Mouse (Mus musculus): ENCODE results near the gene Mdm2. TPM values are rescaled to one million over a fixed set of nuclear protein-coding genes. Genes with fewer than 3 reads are reported as not detected.

Gene Mdm2
- polyA plus RNA-seq, 1 experiment from 2014 or later: 63.5 TPM

DNA sequence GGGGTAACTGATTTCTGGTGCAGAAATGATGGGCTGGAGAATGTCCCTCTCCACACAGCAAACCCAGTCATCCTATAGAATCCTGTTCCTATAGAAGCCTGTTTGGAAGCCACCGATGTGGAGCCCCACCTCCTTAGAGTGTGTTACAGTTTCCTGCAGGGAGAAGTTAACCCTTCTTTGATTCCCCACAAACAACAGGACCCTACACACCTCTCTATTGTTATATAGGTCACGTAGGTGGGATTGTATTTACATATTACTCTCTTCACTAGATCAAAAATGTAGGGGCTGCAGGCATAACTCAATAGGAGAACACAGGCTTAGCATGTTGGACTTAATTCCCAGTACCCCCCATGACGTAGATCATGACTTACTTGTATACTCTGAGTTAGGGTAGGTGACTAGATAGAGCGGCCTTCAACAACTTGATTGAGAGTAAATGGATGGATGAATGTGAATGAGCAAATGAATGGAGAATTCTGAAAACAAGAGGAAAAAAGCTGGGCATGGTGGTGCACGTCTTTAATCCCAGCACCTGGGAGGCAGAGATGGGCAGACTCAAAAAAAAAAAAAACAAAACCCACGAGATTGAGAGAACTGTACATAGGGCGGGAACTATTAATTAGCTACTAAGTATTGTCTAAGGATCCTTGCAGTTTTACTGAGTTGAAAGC, 53.4 kb downstream of the Mdm2 start:
- Histone ChIP-seq H3K9ac (replicated peaks) (no peak overlapping the region), H3K27me3 (no peaks in the 10 kb centered on the region), H3K27ac (replicated peaks) (no peak overlapping the region), H3K9me3 (no peaks in the 10 kb centered on the region), H3K4me3 (no peak overlapping the region), H3K4me1 (no peaks in the 10 kb centered on the region), H3K4me2 (replicated peaks) (no peak overlapping the region), H3K36me3 (no peaks in the 10 kb centered on the region)
- no peak for ATAC-seq (replicated peaks)
- WGBS: 73% methylated on average over 7 of the region's 7 CpGs

- H3K27me3 ChIP-seq: no peaks in the 10 kb centered on the region
- no peak overlapping the region for H3K9ac ChIP-seq (replicated peaks)
- no peak overlapping the region for H3K4me3 ChIP-seq
- no peaks in the 10 kb centered on the region for H3K9me3 ChIP-seq
- H3K4me1 ChIP-seq: no peaks in the 10 kb centered on the region
- no peak overlapping the region for H3K4me2 ChIP-seq (replicated peaks)
- no peak overlapping the region for H3K27ac ChIP-seq (replicated peaks)
- 84% methylated on average over 6 of the region's 6 CpGs for WGBS
- no peaks in the 10 kb centered on the region for H3K36me3 ChIP-seq
- ATAC-seq (replicated peaks): no peak
These were observed 53.9 kb downstream of the Mdm2 start for GRCm38 (mm10) chr10:117656662-117656962.

DNA sequence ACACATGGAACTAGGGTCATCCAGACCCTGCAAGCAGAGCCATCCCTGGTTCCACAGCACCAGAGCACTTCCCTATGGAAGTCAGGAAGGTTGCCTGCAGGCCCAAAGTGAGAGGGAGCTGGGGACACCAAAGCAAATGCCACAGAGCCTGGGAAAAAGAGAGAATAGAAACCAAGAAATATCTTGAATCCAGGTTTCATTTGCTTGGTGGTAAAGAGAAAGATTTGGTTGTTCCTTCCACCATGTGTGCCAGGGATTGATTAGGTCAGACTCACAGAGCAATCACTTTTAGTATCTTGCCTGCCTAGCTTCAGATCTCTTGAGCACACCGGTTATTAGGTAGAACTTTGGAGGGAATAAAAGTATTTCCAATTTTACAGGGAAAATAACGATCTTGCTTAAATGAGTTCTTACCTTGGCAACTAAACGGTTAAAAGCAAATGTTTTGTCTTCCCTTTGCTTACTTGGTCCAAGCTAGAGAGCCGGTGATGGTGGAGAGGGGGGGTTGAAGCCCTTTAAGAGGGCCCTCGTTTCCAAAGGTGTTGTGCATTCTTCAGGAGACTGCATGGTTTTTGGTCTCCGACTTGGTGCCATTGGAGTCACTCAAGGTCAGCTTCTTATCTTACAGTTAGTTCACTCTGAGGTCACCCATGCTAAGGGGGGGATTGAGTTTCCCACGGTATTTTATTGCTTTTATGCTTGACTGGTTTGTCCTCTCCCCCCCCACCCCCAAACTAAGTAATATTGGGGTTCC, 54.5 kb downstream of the Mdm2 start:
- ATAC-seq (replicated peaks): no peak
- H3K9me3 ChIP-seq: no peaks in the 10 kb centered on the region
- whole genome bisulfite sequencing: 56% methylated on average over 7 of the region's 7 CpGs
- H3K4me2 ChIP-seq (replicated peaks): no peak overlapping the region
- no peak overlapping the region for H3K9ac ChIP-seq (replicated peaks)
- no peak overlapping the region for H3K27ac ChIP-seq (replicated peaks)
- no peaks in the 10 kb centered on the region for H3K36me3 ChIP-seq
- H3K27me3 ChIP-seq: no peaks in the 10 kb centered on the region
- no peaks in the 10 kb centered on the region for H3K4me1 ChIP-seq
- no peak overlapping the region for H3K4me3 ChIP-seq

GRCm38 (mm10) chr10:117655460-117655859, 55.1 kb downstream of the Mdm2 start:
- no peaks in the 10 kb centered on the region for H3K36me3 ChIP-seq
- H3K4me2 ChIP-seq (replicated peaks): no peak overlapping the region
- no peak overlapping the region for H3K4me3 ChIP-seq
- H3K9me3 ChIP-seq: no peaks in the 10 kb centered on the region
- H3K27me3 ChIP-seq: no peaks in the 10 kb centered on the region
- no peaks in the 10 kb centered on the region for H3K4me1 ChIP-seq
- 86% methylated on average over 9 of the region's 9 CpGs for WGBS
- H3K9ac ChIP-seq (replicated peaks): no peak overlapping the region
- H3K27ac ChIP-seq (replicated peaks): no peak overlapping the region
- no peak for ATAC-seq (replicated peaks)

GRCm38 (mm10) chr10:117654576-117655123, 55.9 kb downstream of the Mdm2 start:
- no peak for ATAC-seq (replicated peaks)
- Histone ChIP-seq H3K4me2 (replicated peaks) (no peak overlapping the region), H3K9ac (replicated peaks) (no peak overlapping the region), H3K9me3 (no peaks in the 10 kb centered on the region), H3K4me3 (no peak overlapping the region), H3K4me1 (no peaks in the 10 kb centered on the region), H3K27me3 (no peaks in the 10 kb centered on the region), H3K27ac (replicated peaks) (no peak overlapping the region), H3K36me3 (no peaks in the 10 kb centered on the region)
- WGBS: 78% methylated on average over 3 of the region's 3 CpGs

DNA sequence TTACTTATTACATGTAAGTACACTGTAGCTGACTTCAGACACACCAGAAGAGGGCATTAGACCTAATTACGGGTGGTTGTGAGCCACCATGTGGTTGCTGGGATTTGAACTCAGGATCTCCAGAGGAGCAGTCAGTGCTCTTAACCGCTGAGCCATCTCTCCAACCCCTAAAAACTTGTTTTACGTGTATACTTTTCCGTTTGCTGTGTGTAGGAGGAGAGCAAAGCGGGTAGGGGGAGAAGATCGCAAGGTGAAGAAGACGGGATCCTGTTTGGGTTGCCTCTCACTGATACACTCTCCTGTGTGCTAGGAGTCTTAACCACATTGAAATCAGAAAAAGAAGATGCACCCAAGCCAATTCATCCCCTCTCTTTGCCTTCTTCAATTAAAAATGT, 56.8 kb downstream of the Mdm2 start:
- Histone ChIP-seq H3K4me3 (no peak overlapping the region), H3K36me3 (no peaks in the 10 kb centered on the region), H3K4me1 (no peaks in the 10 kb centered on the region), H3K27ac (replicated peaks) (no peak overlapping the region), H3K27me3 (no peaks in the 10 kb centered on the region), H3K9ac (replicated peaks) (no peak overlapping the region), H3K4me2 (replicated peaks) (no peak overlapping the region), H3K9me3 (no peaks in the 10 kb centered on the region)
- 93% methylated on average over 7 of the region's 7 CpGs for WGBS
- ATAC-seq (replicated peaks): no peak

DNA sequence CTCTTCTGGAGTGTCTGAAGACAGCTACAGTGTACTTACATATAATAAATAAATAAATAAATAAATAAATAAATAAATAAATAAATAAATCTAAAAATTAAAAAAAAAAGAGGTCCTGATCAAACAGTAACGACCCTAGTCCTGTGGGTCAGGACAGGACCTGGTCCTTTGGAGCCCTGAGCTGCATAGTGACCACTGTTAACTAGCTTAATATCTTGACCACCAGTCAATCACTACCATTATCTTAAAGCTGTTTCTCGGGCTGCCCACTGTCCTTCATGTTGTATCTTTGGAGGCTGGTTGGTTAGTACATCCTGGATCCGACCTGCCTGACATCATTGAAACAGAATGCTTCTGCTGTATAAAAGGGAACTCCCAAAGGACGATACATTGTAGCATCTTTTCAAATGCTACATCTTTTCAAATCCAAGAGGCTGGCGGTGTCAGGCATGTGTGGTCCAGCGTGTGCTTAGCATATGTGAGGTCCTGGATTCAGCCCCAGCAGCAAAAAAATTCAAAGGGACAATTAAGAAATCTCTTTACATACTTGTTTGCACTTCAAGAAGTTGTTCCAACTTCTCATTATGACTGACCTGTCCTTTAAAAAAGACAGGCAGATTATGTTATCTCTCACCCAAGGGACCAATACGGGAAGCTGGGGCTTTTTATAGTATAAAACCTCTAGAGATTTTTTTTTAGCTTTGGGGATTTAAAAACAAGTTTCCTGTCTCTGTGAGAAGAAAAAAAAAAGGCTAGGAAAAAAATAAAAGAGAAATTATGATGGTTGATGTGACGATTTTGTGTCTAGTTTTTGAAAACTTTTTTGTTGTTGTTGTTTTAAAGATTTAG, 57.4 kb downstream of the Mdm2 start:
- Histone ChIP-seq H3K4me1 (no peaks in the 10 kb centered on the region), H3K9ac (replicated peaks) (no peak overlapping the region), H3K27ac (replicated peaks) (no peak overlapping the region), H3K9me3 (no peaks in the 10 kb centered on the region), H3K4me2 (replicated peaks) (no peak overlapping the region), H3K36me3 (no peaks in the 10 kb centered on the region), H3K4me3 (no peak overlapping the region), H3K27me3 (no peaks in the 10 kb centered on the region)
- 80% methylated on average over 8 of the region's 8 CpGs for WGBS
- no peak for ATAC-seq (replicated peaks)

DNA sequence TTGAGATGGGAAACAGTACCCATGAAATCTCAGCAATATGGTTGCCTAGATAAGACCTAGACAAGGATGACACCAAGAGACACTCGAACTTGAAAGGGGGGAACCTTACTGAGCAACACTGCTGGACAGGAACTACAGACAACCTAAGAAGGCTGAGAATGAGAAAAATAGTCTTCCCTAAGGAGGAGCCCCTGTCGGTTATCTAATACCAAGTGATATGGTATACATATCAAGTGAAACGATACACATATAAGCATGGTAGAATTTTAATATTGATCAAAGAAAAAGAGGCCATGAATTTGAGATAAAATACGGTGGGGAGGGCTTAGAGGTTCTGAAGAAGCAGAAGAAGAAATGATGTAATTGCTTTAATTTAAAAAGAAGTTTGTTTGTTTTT, 58.2 kb downstream of the Mdm2 start:
- Histone ChIP-seq H3K27me3 (no peaks in the 10 kb centered on the region), H3K9me3 (no peaks in the 10 kb centered on the region), H3K36me3 (no peaks in the 10 kb centered on the region), H3K4me3 (no peak overlapping the region), H3K4me2 (replicated peaks) (no peak overlapping the region), H3K4me1 (peaks cover 7% of the 10 kb centered on the region), H3K27ac (replicated peaks) (no peak overlapping the region), H3K9ac (replicated peaks) (no peak overlapping the region)
- ATAC-seq (replicated peaks): no peak
- 89% methylated on average over 4 of the region's 4 CpGs for WGBS

DNA sequence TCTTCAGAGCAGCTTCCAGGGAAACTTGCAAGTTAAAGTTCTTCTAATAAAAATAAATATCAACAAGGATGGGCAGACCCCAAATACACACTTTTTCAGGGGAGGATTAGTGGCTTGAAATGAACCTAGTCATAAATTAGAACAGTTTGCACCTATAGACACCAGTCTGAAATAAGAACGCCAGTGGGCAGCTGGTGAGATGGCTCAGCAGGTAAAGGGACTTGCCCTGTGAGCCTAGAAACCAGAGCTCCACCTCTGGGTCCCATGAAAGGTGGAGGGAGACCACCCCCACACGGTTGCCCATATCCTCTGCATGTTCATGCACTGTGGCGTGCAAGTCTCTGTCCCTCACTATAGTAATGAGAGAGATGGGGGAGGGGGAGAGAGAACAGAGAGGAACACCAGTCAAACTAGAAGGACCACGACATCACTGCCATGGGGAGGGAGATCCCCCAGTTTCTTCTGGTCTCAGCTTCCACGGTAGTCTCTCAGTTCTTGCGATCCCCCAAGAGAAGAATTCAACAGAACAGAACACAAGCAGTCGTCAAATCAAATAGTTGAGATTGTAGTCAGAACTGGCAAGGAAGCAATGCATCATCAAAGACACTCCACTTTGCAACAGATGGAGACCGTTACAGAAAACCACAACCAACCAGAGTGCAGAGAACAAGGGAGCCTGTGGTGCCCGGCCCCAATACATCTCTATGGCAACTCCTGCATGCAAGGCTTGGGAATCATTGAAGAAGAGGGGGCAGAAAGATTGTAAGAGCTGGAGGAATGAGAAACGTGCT, 58.8 kb downstream of the Mdm2 start:
- 73% methylated on average over 10 of the region's 10 CpGs for WGBS
- Histone ChIP-seq H3K9ac (replicated peaks) (no peak overlapping the region), H3K9me3 (no peaks in the 10 kb centered on the region)

GRCm38 (mm10) chr10:117650725-117651124, 59.8 kb downstream of the Mdm2 start:
- Histone ChIP-seq H3K4me3 (no peak overlapping the region), H3K36me3 (no peaks in the 10 kb centered on the region), H3K9ac (replicated peaks) (no peak overlapping the region), H3K27me3 (no peaks in the 10 kb centered on the region), H3K4me1 (peaks cover 14% of the 10 kb centered on the region), H3K9me3 (no peaks in the 10 kb centered on the region), H3K27ac (replicated peaks) (no peak overlapping the region), H3K4me2 (replicated peaks) (no peak overlapping the region)
- ATAC-seq (replicated peaks): no peak
- 88% methylated on average over 7 of the region's 7 CpGs for WGBS

More for the DNA sequence above, 58.8 kb downstream of the Mdm2 start:
- no peak overlapping the region for H3K4me3 ChIP-seq
- H3K27me3 ChIP-seq: no peaks in the 10 kb centered on the region
- H3K36me3 ChIP-seq: no peaks in the 10 kb centered on the region
- ATAC-seq (replicated peaks): no peak
- no peak overlapping the region for H3K27ac ChIP-seq (replicated peaks)
- H3K4me1 ChIP-seq: peaks cover 12% of the 10 kb centered on the region
- H3K4me2 ChIP-seq (replicated peaks): no peak overlapping the region

- no peak for ATAC-seq (replicated peaks)
- Histone ChIP-seq H3K9me3 (no peaks in the 10 kb centered on the region), H3K4me3 (no peak overlapping the region), H3K9ac (replicated peaks) (no peak overlapping the region), H3K27ac (replicated peaks) (no peak overlapping the region), H3K4me2 (replicated peaks) (no peak overlapping the region), H3K27me3 (no peaks in the 10 kb centered on the region), H3K4me1 (peaks cover 14% of the 10 kb centered on the region), H3K36me3 (no peaks in the 10 kb centered on the region)
- 92% methylated on average over 12 of the region's 12 CpGs for WGBS
These were observed 60.4 kb downstream of the Mdm2 start for GRCm38 (mm10) chr10:117650042-117650655.

All from forebrain, embryonic 15.5 days (tissue).